Mouse (Mus musculus) intestine, embryonic 16.5 days (tissue): ENCODE results near the gene Cabp4. TPM values are rescaled to one million over a fixed set of nuclear protein-coding genes. Genes with fewer than 3 reads are reported as not detected.

Source experiments
- ATAC-seq: fragments of 200-750 bp; cut with Nextera tagmentation; 2 replicates; pipeline ENCODE4 v1.8.0; 2017; ENCODE audit warnings: moderate TSS enrichment, moderate library complexity
- H3K27ac ChIP-seq: fragments of 300-500 bp; sonication (generic); 2 replicates; pipeline ENCODE4 v1.5.1; 2014; ENCODE audit warnings: mild to moderate bottlenecking, low read length
- H3K27me3 ChIP-seq: fragments of 300-500 bp; sonication (generic); replicated peaks from 2 replicates; pipeline ENCODE4 v1.6.1; 2014; ENCODE audit warnings: low read length, control low read depth, mixed read lengths; ENCODE audit not compliant: control insufficient read depth, insufficient read depth
- H3K36me3 ChIP-seq: fragments of 300-500 bp; sonication (generic); 2 replicates; pipeline ENCODE4 v1.6.1; 2014; ENCODE audit warnings: low read length, control low read depth; ENCODE audit not compliant: control insufficient read depth, insufficient read depth
- H3K4me1 ChIP-seq: fragments of 300-500 bp; sonication (generic); 2 replicates; pipeline ENCODE4 v1.6.1; 2014; ENCODE audit warnings: low read length, control low read depth, mixed read lengths; ENCODE audit not compliant: control insufficient read depth, insufficient read depth
- H3K4me2 ChIP-seq: fragments of 300-500 bp; sonication (generic); 2 replicates; pipeline ENCODE4 v1.6.1; 2014; ENCODE audit warnings: low read depth, low read length, control low read depth
- H3K4me3 ChIP-seq: fragments of 300-500 bp; sonication (generic); 2 replicates; pipeline ENCODE4 v1.5.1; 2014; ENCODE audit warnings: mild to moderate bottlenecking, low read length
- H3K9ac ChIP-seq: fragments of 300-500 bp; sonication (generic); 2 replicates; pipeline ENCODE4 v1.6.1; 2014; ENCODE audit warnings: low read depth, low read length
- H3K9me3 ChIP-seq: fragments of 300-500 bp; sonication (generic); 2 replicates; pipeline ENCODE4 v1.6.1; 2016; ENCODE audit warnings: low read length, control low read depth; ENCODE audit not compliant: control insufficient read depth
- WGBS: fragments of 180-500 bp; shearing (Covaris S2); extraction: QIAGEN DNeasy Blood & Tissue Kit; methylation state at CpG from one replicate; pipeline ENCODE4 v1.1.7; 2014; 5-methylcytosine and 5-hydroxymethylcytosine counted together
- polyA plus RNA-seq: library from polyadenylated mRNA; unstranded; fragments of >200 nt; fragmentation: Nextera tagmentation; extraction: Ambion mirVana; gene quantifications from 2 replicates; pipeline ENCODE4 v1.2.1, GENCODE M21; 2015

Gene Cabp4
- polyA plus RNA-seq, 1 experiment from 2014 or later = 0.11 TPM

DNA sequence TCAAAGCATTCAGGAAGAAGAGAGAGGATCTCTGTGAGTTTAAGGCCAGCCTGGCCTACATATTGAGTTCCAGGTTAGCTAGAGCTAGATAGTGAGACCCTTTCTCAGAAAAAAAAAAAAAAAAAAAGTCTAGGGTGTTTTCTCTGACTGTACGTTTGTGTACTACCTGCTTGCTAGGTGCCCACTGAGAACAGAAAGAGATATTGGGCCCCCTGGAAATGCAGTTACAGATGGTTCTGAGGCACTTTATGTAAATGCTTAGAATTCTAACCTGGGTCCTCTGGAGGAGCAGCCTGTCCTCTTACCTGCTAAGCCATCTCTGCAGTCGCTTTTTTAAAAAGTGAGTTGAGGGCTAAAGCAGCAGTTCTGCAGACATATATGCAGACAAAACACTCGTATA is 48.0 kb downstream of the Cabp4 start:
- ATAC-seq = no peak
- Histone ChIP-seq H3K4me2 (no peak overlapping the region), H3K9me3 (no peaks in the 10 kb centered on the region), H3K4me3 (no peak overlapping the region), H3K36me3 (no peaks in the 10 kb centered on the region), H3K27me3 (0 out of 2 replicates have a peak, but pooled peaks cover under 1% of the 10 kb centered on the region), H3K27ac (no peak overlapping the region), H3K4me1 (peaks cover 35% of the 10 kb centered on the region), H3K9ac (no peak overlapping the region)
- WGBS = 65% methylated on average over 3 of the region's 3 CpGs

DNA sequence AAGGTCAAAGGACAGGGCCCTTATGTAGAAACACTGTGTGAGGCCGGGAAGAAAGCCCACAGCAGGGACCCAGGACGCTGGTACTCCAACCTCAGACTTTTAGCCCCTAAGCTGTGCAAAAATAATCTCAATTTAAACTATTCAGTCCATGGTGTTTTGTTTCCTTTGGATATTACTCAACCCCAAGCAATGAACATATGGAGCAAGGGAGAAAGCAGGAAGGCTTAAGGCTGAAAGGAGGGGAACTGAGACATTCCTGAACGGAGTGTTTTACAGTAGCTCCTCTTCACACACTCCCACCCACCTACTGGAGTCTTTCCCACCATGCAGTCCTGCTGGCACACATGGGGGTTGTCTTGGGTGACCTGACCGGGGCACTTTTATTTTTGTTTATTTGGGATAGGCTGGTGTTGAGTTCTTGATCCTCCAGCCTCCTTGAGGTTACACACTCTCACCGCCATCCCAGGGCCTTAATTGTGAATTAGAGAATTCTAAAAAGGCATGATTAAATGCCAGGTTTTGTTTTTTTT is 49.0 kb downstream of the Cabp4 start:
- Histone ChIP-seq H3K27ac (no peak overlapping the region), H3K4me1 (peaks cover 27% of the 10 kb centered on the region), H3K36me3 (no peaks in the 10 kb centered on the region), H3K9ac (no peak overlapping the region), H3K27me3 (no peaks in the 10 kb centered on the region), H3K4me3 (no peak overlapping the region), H3K4me2 (no peak overlapping the region), H3K9me3 (no peaks in the 10 kb centered on the region)
- WGBS = 77% methylated on average over 5 of the region's 5 CpGs
- no peak for ATAC-seq

DNA sequence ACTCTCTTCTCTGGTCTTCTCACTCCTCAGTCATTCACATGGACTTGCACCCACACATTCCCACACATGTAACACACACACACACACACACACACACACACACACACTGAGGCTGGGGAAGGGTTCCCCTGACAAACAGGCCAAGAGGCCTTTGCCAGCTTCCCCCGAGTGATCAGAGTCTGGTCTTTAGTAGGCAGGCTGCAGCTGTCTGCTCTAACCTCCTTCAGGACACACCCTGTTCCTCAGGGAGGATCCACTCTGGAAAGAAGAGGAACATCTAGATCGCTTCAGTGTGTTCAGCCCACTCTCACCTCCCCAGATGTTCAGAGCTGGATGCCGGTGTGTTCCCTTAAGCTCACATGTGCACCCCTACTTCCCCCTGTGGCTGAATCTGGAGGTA is 49.5 kb downstream of the Cabp4 start:
- ATAC-seq = no peak
- Histone ChIP-seq H3K4me2 (no peak overlapping the region), H3K4me1 (peaks cover 22% of the 10 kb centered on the region), H3K27ac (no peak overlapping the region), H3K9me3 (no peaks in the 10 kb centered on the region), H3K4me3 (no peak overlapping the region), H3K36me3 (no peaks in the 10 kb centered on the region), H3K27me3 (no peaks in the 10 kb centered on the region), H3K9ac (no peak overlapping the region)
- WGBS = 73% methylated on average over 3 of the region's 3 CpGs

DNA sequence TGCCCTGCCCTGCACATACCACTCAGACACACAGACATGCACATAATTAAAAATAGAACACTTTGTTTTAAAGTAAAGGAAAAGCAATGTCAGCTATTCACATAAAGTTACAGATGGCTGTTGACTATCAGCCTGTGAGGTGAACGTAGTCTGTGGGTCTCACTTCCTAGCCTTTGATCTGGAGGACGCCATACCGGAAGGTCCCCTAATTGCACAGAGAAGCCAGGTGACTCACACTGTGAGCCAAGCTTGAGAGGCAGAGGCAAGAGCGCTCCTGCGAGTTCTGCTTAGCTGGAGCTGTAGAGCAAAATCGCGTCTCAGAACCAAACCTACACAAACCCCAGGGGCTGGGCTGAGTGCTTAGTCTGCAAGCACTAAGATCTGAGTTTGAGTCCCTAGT is 50.1 kb downstream of the Cabp4 start:
- no peak overlapping the region for H3K4me3 ChIP-seq
- no peaks in the 10 kb centered on the region for H3K36me3 ChIP-seq
- H3K27me3 ChIP-seq = no peaks in the 10 kb centered on the region
- H3K9me3 ChIP-seq = no peaks in the 10 kb centered on the region
- no peak overlapping the region for H3K9ac ChIP-seq
- WGBS = 60% methylated on average over 7 of the region's 7 CpGs
- no peak for ATAC-seq
- H3K4me1 ChIP-seq = peaks cover 17% of the 10 kb centered on the region
- H3K4me2 ChIP-seq = no peak overlapping the region
- H3K27ac ChIP-seq = no peak overlapping the region

DNA sequence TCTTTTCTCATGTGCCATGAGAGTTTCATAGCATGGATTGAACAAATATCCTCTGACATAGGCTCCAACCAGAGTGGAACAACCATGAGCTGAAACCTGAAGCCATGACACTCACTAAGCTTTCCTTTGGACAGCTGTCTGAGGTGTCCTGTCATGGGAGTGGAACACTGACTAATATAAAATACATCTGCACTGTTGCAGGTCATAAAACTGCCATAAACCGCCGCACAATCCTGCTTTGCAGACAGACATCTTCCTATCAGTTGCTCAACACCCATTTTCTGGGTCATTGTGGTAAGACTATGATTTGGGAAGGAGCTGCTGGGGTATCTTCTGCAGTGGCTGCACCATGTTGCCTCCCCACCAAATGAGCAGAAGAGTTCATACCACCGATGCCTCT is 51.1 kb downstream of the Cabp4 start:
- no peaks in the 10 kb centered on the region for H3K9me3 ChIP-seq
- no peak overlapping the region for H3K9ac ChIP-seq
- H3K4me1 ChIP-seq = peaks cover 8% of the 10 kb centered on the region
- no peaks in the 10 kb centered on the region for H3K36me3 ChIP-seq
- no peak overlapping the region for H3K4me3 ChIP-seq
- no peak overlapping the region for H3K4me2 ChIP-seq
- H3K27ac ChIP-seq = no peak overlapping the region
- 68% methylated on average over 3 of the region's 3 CpGs for WGBS
- H3K27me3 ChIP-seq = no peaks in the 10 kb centered on the region
- no peak for ATAC-seq

DNA sequence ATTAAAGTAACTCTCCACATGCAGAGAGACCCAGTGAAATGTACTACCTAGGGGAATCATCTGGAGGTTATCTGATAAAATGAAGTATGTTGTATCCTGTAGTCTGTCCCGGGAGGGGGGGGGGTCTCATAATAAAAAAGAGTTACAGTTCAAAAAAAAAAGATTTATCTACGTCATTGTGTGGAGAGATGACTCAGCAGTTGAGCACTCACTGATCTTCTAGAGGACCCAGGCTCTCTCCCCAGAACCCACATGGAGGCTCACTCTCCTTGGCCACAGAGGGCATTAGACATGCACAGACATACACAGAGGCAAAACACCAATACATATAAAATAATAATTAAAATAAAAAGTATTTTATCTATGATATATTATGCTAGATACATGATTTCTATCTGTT is 52.5 kb downstream of the Cabp4 start:
- WGBS = 64% methylated on average over 2 of the region's 2 CpGs
- Histone ChIP-seq H3K4me3 (no peak overlapping the region), H3K36me3 (no peaks in the 10 kb centered on the region), H3K9me3 (no peaks in the 10 kb centered on the region), H3K9ac (no peak overlapping the region), H3K4me1 (peaks cover 4% of the 10 kb centered on the region), H3K4me2 (no peak overlapping the region), H3K27ac (no peak overlapping the region), H3K27me3 (no peaks in the 10 kb centered on the region)
- no peak for ATAC-seq

DNA sequence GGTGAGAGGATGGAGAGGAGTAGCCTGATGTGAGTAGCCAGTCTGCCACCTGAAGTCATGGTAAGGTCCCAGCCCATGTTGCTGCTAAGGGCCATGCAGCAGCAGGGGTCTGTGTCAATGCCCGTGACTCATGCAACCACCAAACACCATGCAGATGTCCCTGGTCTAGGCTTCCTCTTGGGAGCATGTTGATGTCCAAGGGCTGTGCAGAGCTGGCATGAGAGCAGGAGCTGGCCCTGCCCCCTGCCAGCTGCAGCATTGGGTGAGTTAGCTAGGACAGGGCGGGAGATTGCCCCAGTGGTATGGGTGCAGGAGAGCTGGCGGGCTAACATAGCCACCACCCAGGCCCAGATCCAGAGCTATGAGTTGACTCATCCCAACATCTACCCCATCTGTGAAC is 53.4 kb downstream of the Cabp4 start:
- H3K4me3 ChIP-seq = no peak overlapping the region
- no peaks in the 10 kb centered on the region for H3K27me3 ChIP-seq
- H3K4me1 ChIP-seq = peaks cover 4% of the 10 kb centered on the region; the same call in 1 of the 2 replicates
- H3K36me3 ChIP-seq = no peaks in the 10 kb centered on the region
- H3K4me2 ChIP-seq = no peak overlapping the region
- H3K27ac ChIP-seq = no peak overlapping the region
- 88% methylated on average over 3 of the region's 3 CpGs for WGBS
- ATAC-seq = no peak
- no peak overlapping the region for H3K9ac ChIP-seq
- H3K9me3 ChIP-seq = no peaks in the 10 kb centered on the region

DNA sequence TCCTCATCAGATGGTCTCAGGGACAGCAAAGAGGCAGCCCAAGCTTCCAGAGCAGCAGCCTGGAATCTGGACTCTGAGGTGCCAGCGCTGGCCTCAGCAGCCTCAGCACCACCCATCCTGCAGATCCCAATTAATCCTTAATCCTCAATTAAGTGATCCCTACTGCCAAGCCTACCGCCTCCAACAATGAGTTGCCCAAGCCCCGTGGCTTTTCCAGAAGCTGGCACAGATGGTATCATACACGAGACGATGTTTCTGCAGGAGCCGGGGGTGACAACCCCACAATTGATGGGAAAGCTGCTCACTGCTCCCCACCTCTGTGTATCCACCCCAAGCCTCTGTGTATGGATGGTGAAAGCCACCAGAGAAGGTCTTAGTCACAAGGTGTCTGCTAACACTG is 54.7 kb downstream of the Cabp4 start:
- Histone ChIP-seq H3K4me1 (peaks cover 4% of the 10 kb centered on the region; the same call in 1 of the 2 replicates), H3K4me3 (no peak overlapping the region), H3K36me3 (no peaks in the 10 kb centered on the region), H3K27ac (no peak overlapping the region), H3K9ac (no peak overlapping the region), H3K9me3 (no peaks in the 10 kb centered on the region), H3K4me2 (no peak overlapping the region), H3K27me3 (no peaks in the 10 kb centered on the region)
- WGBS = 79% methylated on average over 6 of the region's 6 CpGs
- ATAC-seq = no peak

DNA sequence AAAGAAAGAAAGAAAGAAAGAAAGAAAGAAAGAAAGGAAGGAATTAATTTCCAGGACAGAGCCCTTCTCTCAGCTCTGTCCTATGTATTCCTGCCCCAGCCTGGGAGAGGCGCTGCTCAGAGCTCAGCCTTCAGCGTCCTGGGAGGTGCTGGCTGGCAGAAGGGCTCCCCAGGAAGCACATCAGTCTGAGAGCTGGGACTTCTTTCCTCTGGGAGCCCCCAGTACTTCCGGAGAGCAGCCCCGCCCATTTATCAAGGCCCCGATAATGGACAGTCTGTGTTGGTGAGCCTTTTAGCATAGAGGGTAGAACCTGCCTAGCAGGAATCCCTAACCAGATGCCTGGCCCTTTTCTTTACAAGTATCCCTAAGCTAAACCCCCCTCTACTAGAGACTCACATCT is 55.7 kb downstream of the Cabp4 start:
- 33% methylated on average over 5 of the region's 5 CpGs for WGBS

DNA sequence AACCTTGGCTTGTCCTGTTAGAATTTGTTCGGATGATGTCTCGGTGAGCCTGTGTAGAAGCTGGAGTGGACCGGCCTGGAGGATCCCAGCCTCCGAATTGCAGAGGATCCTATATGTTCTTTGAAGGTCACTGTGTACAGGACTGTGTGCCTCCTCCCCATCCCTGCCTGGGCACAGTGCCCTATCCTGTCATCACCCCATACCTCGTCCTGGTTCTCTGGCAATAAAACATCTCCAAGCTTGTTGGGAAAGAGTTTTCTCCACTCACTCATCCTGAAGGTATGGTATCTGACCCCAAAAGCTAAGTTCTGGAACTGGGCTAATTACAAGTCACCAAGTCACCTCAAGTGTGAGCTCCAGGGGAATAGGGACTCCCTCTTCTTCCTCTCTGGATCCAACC is 56.7 kb downstream of the Cabp4 start:
- Histone ChIP-seq H3K36me3 (no peaks in the 10 kb centered on the region), H3K4me2 (no peak overlapping the region), H3K9ac (no peak overlapping the region), H3K4me1 (no peaks in the 10 kb centered on the region), H3K27ac (no peak overlapping the region), H3K4me3 (no peak overlapping the region), H3K9me3 (no peaks in the 10 kb centered on the region), H3K27me3 (no peaks in the 10 kb centered on the region)
- ATAC-seq = no peak
- WGBS = 86% methylated on average over 5 of the region's 5 CpGs

More for the DNA sequence above, 55.7 kb downstream of the Cabp4 start:
- no peak overlapping the region for H3K4me3 ChIP-seq
- no peaks in the 10 kb centered on the region for H3K36me3 ChIP-seq
- H3K4me1 ChIP-seq = peaks cover 4% of the 10 kb centered on the region; the same call in 1 of the 2 replicates
- no peaks in the 10 kb centered on the region for H3K27me3 ChIP-seq
- no peaks in the 10 kb centered on the region for H3K9me3 ChIP-seq
- H3K4me2 ChIP-seq = no peak overlapping the region
- H3K27ac ChIP-seq = no peak overlapping the region
- no peak for ATAC-seq
- no peak overlapping the region for H3K9ac ChIP-seq
